ENCODE assay signal across 10 mouse cellular contexts in genomic region chr8:20378786-20379649, GRCm38 (mm10). TPM values are rescaled to one million over a fixed set of nuclear protein-coding genes. Genes with fewer than 3 reads are reported as not detected.
DNase-seq lines count a peak whose midpoint lies in the region; ATAC-seq lines count a peak whose summit lies in the region.
"Not testable (repeated sequence)": the region's sequence is repeated elsewhere in the genome, so short reads cannot be mapped to it uniquely, and the experiment has no call there.
"Had no signal": no experiment of that assay in that cellular context is flagged by ENCODE, and none has a peak within 500 bp of the region (broad histone marks: within the 10 kb centered on the region; RNA-seq: fewer than 3 reads in every experiment).

No protein-coding gene starts in this region.

- intact Hi-C loops in left cerebral cortex, postnatal 14 days (cut with DNase I) = not testable (repeated sequence)

- DNase-seq in adrenal gland, postnatal 14 days = peak; percentile 5
- DNase-seq in forebrain, embryonic 11.5 days (ENCODE audit: low spot score) = not testable (repeated sequence)
- peak; percentile 22 to 51 for DNase-seq in left cerebral cortex, postnatal 14 days (ENCODE audit: low spot score in 2 of 2)
- DNase-seq in lung, postnatal 14 days = peak; percentile 32
- peak; percentile 19 for DNase-seq in ovary, adult 18-20 months (ENCODE audit: low spot score)
- DNase-seq in urinary bladder, adult 18-20 months (ENCODE audit: low spot score in 2 of 2) = peak; percentile 25

- not testable (repeated sequence) for H3K4me1 ChIP-seq in forebrain, embryonic 11.5 days (replicated peaks; ENCODE audit: control insufficient read depth, insufficient read depth, low read length); heart, embryonic 11.5 days (ENCODE audit: control insufficient read depth, insufficient read depth, low read length); intestine, embryonic 15.5 days (replicated peaks)

- H3K27ac ChIP-seq in forebrain, embryonic 11.5 days (ENCODE audit: low read depth, low read length); heart, embryonic 11.5 days (ENCODE audit: low read depth, low read length); intestine, embryonic 15.5 days: not testable (repeated sequence)

- ATAC-seq in forebrain, embryonic 11.5 days (replicated peaks; ENCODE audit: low FRiP score) = peak; percentile 76
- ATAC-seq in heart, embryonic 11.5 days (replicated peaks; ENCODE audit: insufficient number of reproducible peaks, low FRiP score, low TSS enrichment) = peak; percentile 86
- peak; percentile 79 for ATAC-seq in intestine, embryonic 15.5 days

- not testable (repeated sequence) for H3K36me3 ChIP-seq in forebrain, embryonic 11.5 days (ENCODE audit: control insufficient read depth, insufficient read depth, low read length); heart, embryonic 11.5 days (ENCODE audit: control insufficient read depth, insufficient read depth, low read length); intestine, embryonic 15.5 days

- not testable (repeated sequence) for H3K9me3 ChIP-seq in forebrain, embryonic 11.5 days (ENCODE audit: control insufficient read depth, low read length); heart, embryonic 11.5 days (replicated peaks; ENCODE audit: control insufficient read depth, low read length); intestine, embryonic 15.5 days

- not testable (repeated sequence) for H3K27me3 ChIP-seq in forebrain, embryonic 11.5 days (ENCODE audit: control insufficient read depth, insufficient read depth, low read length); heart, embryonic 11.5 days (ENCODE audit: control insufficient read depth, insufficient read depth, low read length); intestine, embryonic 15.5 days (replicated peaks)

- H3K4me2 ChIP-seq in forebrain, embryonic 11.5 days (ENCODE audit: low read depth, low read length, severe bottlenecking); heart, embryonic 11.5 days; intestine, embryonic 15.5 days (replicated peaks): not testable (repeated sequence)

- not testable (repeated sequence) for H3K4me3 ChIP-seq in forebrain, embryonic 11.5 days (ENCODE audit: low read depth, low read length); heart, embryonic 11.5 days (ENCODE audit: low read depth, low read length); intestine, embryonic 15.5 days (replicated peaks)

- 84% methylated on average over 4 of the region's 8 CpGs for WGBS in forebrain, embryonic 11.5 days
- WGBS in heart, embryonic 11.5 days (ENCODE audit: insufficient replicate concordance) = 78% methylated on average over 4 of the region's 8 CpGs
- 82% methylated on average over 4 of the region's 8 CpGs for WGBS in intestine, embryonic 15.5 days

- H3K9ac ChIP-seq in forebrain, embryonic 11.5 days (ENCODE audit: low read length); heart, embryonic 11.5 days (ENCODE audit: low read depth, low read length); intestine, embryonic 15.5 days: not testable (repeated sequence)

RNA-seq across cellular contexts. Expression of gene Gm15319, which starts 16.0 kb away (rescaled TPM):
- 0.26 TPM in 1 of 2 replicates, not detected in the other for total RNA-seq in adrenal gland, postnatal 14 days (2021)
- polyA plus RNA-seq in forebrain, embryonic 11.5 days (2014; fragmentation: Nextera tagmentation; extraction: Ambion mirVana) = 0.17 TPM in 1 of 2 replicates, not detected in the other
- polyA plus RNA-seq in heart, embryonic 11.5 days (2014; fragmentation: Nextera tagmentation; extraction: Ambion mirVana) = 0.11 TPM in 1 of 2 replicates, not detected in the other
- polyA plus RNA-seq in intestine, embryonic 15.5 days (2015; fragmentation: Nextera tagmentation; extraction: Ambion mirVana) = 0.30 and 0.69 TPM in 2 replicates
- total RNA-seq in left cerebral cortex, postnatal 14 days (2021) = 1 to 10 TPM in 1 of 2 experiments, under 1 TPM in 1; 0.97 to 1.2 TPM
- polyA plus RNA-seq: embryonic facial prominence, embryonic 10.5 days; small intestine, adult 2 months had no signal
